Mouse (Mus musculus): Measurements from ENCODE around the gene Mphosph10. TPM values are rescaled to one million over a fixed set of nuclear protein-coding genes. Genes with fewer than 3 reads are reported as not detected.
A peak's percentile ranks its signal among the peaks of the same experiment; 100 is the strongest.

Mphosph10 gene
- polyA plus RNA-seq, 1 experiment from 2014 or later: 50.0 TPM

DNA sequence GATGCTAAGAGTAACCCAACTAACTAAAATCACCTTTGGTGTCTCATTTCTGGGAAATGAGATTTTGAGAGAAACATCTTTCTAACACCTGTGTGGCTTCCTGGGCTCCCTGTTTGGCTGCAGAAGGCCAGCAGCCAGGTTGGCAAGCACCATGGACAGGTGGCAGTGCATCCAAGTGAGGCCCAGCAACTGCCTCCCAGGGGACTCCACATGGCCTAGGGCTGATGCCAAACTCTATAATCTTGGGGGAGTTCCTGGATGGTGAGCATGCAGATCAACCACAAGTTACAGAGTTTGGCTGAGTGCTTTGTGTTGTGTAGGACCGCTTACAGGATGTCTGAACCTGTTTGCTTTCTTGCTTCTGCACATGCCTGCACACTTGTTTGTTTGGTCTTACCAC, 59.4 kb downstream of the Mphosph10 start:
- no peak overlapping the region for H3K27ac ChIP-seq
- no peak for ATAC-seq
- H3K27me3 ChIP-seq (replicated peaks): no peaks in the 10 kb centered on the region
- H3K4me1 ChIP-seq: no peaks in the 10 kb centered on the region
- H3K4me2 ChIP-seq: no peak overlapping the region
- no peaks in the 10 kb centered on the region for H3K9me3 ChIP-seq (replicated peaks)
- WGBS (ENCODE audit: insufficient replicate concordance): 86% methylated on average over 1 of the region's 1 CpGs
- no peak overlapping the region for H3K9ac ChIP-seq
- H3K4me3 ChIP-seq: no peak overlapping the region
- peaks cover 29% of the 10 kb centered on the region for H3K36me3 ChIP-seq

DNA sequence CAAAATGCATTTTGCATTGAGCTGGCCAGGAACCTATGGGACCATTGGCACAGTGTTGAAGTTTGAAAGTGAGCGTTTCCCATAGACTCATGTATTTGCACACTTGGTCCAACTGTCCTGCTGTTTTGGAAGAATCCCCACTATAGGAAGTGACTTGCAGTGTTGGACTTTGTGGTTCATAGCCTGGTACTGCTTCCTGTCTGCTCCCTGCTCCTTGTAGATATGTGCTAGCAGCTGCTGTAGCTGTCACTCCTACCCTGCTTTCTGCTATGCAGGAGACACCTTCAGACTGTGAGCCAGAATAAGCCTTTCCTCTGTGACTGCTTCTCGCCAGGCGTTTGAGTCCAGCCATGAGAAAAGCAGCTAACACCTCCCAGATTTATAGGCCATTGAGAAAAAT, 60.8 kb downstream of the Mphosph10 start:
- H3K27me3 ChIP-seq (replicated peaks): no peaks in the 10 kb centered on the region
- no peak overlapping the region for H3K4me3 ChIP-seq
- H3K9ac ChIP-seq: no peak overlapping the region
- peaks cover 21% of the 10 kb centered on the region for H3K36me3 ChIP-seq
- no peaks in the 10 kb centered on the region for H3K9me3 ChIP-seq (replicated peaks)
- 69% methylated on average over 3 of the region's 3 CpGs for WGBS (ENCODE audit: insufficient replicate concordance)
- ATAC-seq: no peak
- no peaks in the 10 kb centered on the region for H3K4me1 ChIP-seq
- H3K27ac ChIP-seq: no peak overlapping the region
- H3K4me2 ChIP-seq: no peak overlapping the region

DNA sequence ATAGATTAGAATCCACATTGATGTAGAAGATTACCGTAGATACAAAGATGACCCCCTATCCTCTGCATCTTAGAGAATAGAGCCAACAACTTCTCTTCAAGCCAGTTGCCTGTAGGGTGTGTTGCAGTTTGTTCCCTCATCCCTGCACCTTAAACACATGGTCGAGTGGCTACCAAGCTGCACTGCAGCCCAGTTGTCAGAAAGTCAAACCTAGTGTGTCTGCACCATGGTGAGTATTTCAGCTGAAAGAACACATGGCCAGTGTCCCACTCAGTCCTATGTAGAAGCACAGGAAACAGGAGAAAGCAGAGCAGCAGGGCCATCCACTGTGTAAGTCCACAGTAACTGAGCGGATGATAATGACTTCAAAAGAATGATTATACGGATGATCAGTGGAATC, 64.6 kb downstream of the Mphosph10 start:
- ATAC-seq: no peak
- H3K27me3 ChIP-seq (replicated peaks): no peaks in the 10 kb centered on the region

DNA sequence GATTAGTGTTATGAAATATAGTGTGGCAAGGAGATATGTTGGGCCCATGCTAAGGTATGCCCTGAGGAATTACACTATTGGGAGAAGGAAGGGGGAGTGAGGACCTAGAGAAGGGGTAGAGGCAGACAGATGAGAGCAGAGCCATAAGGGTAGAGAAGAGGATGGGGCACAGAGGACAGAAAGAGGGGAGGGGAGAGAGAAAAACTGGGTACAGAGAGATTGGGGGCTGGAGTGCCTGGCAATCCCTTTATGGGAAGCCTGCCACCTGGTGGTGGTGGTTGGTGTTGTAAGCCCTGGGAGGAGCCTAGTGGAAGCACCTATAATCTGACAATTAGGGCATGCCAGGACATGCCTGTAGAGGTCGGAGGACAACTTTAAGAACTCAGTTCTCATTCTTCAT, 65.2 kb downstream of the Mphosph10 start:
- peak; percentile 70 for ATAC-seq
- no peak overlapping the region for H3K4me2 ChIP-seq
- H3K9ac ChIP-seq: no peak overlapping the region
- H3K36me3 ChIP-seq: peaks cover 10% of the 10 kb centered on the region
- no peaks in the 10 kb centered on the region for H3K27me3 ChIP-seq (replicated peaks)
- 19% methylated on average over 1 of the region's 1 CpGs for WGBS (ENCODE audit: insufficient replicate concordance)
- no peaks in the 10 kb centered on the region for H3K9me3 ChIP-seq (replicated peaks)
- H3K27ac ChIP-seq: no peak overlapping the region
- H3K4me1 ChIP-seq: no peaks in the 10 kb centered on the region
- no peak overlapping the region for H3K4me3 ChIP-seq

More for the DNA sequence above, 64.6 kb downstream of the Mphosph10 start:
- peaks cover 9% of the 10 kb centered on the region for H3K36me3 ChIP-seq
- H3K27ac ChIP-seq: no peak overlapping the region
- no peaks in the 10 kb centered on the region for H3K4me1 ChIP-seq
- no peak overlapping the region for H3K4me3 ChIP-seq
- H3K9ac ChIP-seq: no peak overlapping the region
- no peak overlapping the region for H3K4me2 ChIP-seq
- H3K9me3 ChIP-seq (replicated peaks): no peaks in the 10 kb centered on the region
- 74% methylated on average over 4 of the region's 4 CpGs for WGBS (ENCODE audit: insufficient replicate concordance)

Other genes starting within 250 kb of the Mphosph10 start
- not detected in 2 replicates for gene Trpm1, start 238.4 kb downstream of the Mphosph10 start, polyA plus RNA-seq (2016; fragmentation: Nextera tagmentation; extraction: Ambion mirVana)
- gene Mtmr10, start 104.6 kb downstream of the Mphosph10 start, polyA plus RNA-seq (2016; fragmentation: Nextera tagmentation; extraction: Ambion mirVana): 3.6 and 4.1 TPM in 2 replicates
- 3.1 TPM in 2 replicates for gene Fan1, start 18.2 kb downstream of the Mphosph10 start, polyA plus RNA-seq (2016; fragmentation: Nextera tagmentation; extraction: Ambion mirVana)
- gene Mcee, start 339 bp upstream of the Mphosph10 start, polyA plus RNA-seq (2016; fragmentation: Nextera tagmentation; extraction: Ambion mirVana): 37.1 and 43.1 TPM in 2 replicates
- gene Apba2, start 109.4 kb upstream of the Mphosph10 start, polyA plus RNA-seq (2016; fragmentation: Nextera tagmentation; extraction: Ambion mirVana): 0.12 and 0.18 TPM in 2 replicates

Data from liver, embryonic 12.5 days (tissue).